Mouse (Mus musculus) midbrain, embryonic 10.5 days (tissue): ENCODE results near the gene Dnm2. TPM values are rescaled to one million over a fixed set of nuclear protein-coding genes. Genes with fewer than 3 reads are reported as not detected.
"Not testable (repeated sequence)": the region's sequence is repeated elsewhere in the genome, so short reads cannot be mapped to it uniquely, and the experiment has no call there.

Experiments
- DNase-seq: peaks from one replicate; pipeline ENCODE4 v3.0.0-alpha.2; 2017; ENCODE audit warnings: low spot score
- H3K27ac ChIP-seq: fragments of 300-500 bp; sonication (generic); replicated peaks from 2 replicates; pipeline ENCODE4 v1.5.1; 2016; ENCODE audit warnings: mild to moderate bottlenecking
- H3K27me3 ChIP-seq: fragments of 300-500 bp; sonication (generic); 2 replicates; pipeline ENCODE4 v1.6.1; 2016; ENCODE audit warnings: low read depth, mild to moderate bottlenecking; ENCODE audit not compliant: poor library complexity, severe bottlenecking
- H3K36me3 ChIP-seq: fragments of 300-500 bp; sonication (generic); 2 replicates; pipeline ENCODE4 v1.6.1; 2016; ENCODE audit warnings: mild to moderate bottlenecking, moderate library complexity
- H3K4me1 ChIP-seq: fragments of 300-500 bp; sonication (generic); 2 replicates; pipeline ENCODE4 v1.6.1; 2016
- H3K4me3 ChIP-seq: fragments of 300-500 bp; sonication (generic); 2 replicates; pipeline ENCODE4 v1.5.1; 2016; ENCODE audit warnings: mild to moderate bottlenecking, moderate library complexity
- H3K9me3 ChIP-seq: fragments of 300-500 bp; sonication (generic); replicated peaks from 2 replicates; pipeline ENCODE4 v1.6.1; 2016; ENCODE audit warnings: mild to moderate bottlenecking
- WGBS: fragments of 180-500 bp; shearing (Covaris S2); methylation state at CpG from one replicate; pipeline ENCODE4 v1.1.7; 2016; 5-methylcytosine and 5-hydroxymethylcytosine counted together
- polyA plus RNA-seq: library from polyadenylated mRNA; unstranded; fragments of >200 nt; fragmentation: Nextera tagmentation; extraction: Ambion mirVana; gene quantifications from 2 replicates; pipeline ENCODE4 v1.2.1, GENCODE M21; 2016

Gene Dnm2
- polyA plus RNA-seq, 1 experiment from 2014 or later = 70.4 TPM

DNA sequence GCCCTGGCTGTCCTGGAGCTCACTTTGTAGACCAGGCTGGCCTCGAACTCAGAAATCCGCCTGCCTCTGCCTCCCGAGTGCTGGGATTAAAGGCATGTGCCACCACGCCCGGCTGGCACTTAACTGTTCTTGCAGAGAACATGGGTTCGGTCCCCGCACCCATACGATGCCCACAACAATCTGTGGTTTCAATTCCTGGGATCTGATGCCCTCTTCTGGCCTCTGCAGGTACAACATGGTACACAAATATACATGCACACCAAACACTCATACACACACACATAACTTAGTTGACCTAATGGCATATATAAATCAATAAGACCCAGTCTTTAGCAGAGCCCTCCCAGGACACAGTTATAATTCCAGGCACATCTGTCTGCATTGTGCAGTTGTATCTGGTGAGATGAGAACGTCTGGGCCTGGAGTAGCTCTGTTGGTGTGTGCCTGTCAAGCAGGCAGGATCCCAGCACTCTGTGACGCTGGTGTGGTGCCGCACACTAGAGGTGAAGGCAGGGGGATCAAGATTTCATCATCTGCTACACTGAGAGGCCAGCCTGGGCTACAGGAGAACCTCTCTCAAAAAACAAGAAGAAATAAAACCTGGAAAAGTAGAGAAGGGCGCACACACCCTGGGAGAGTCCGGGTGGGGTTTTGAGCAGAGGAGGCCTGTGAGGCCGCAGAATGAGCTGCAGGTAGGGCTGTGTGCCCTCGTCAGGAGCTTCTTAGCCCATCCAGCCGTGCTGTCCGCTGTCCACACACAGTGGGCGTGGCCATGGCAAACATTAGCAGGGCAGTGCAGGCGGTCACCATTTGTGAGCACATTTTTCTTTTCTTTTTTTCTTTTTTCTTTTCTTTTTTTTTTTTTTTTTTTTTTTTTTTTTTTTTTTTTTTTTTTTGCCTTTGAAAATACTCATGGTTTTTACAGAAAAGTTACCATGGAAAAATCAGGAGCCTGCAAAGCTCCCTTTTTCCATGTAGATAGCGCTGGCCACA lies 44.6 kb downstream of the Dnm2 start:
- Histone ChIP-seq H3K4me1 (no peaks in the 10 kb centered on the region), H3K36me3 (peaks cover 81% of the 10 kb centered on the region), H3K27me3 (no peaks in the 10 kb centered on the region), H3K9me3 (no peaks in the 10 kb centered on the region), H3K27ac (no peak overlapping the region), H3K4me3 (no peak overlapping the region)
- peak; percentile 29 for DNase-seq
- WGBS = 90% methylated on average over 20 of the region's 20 CpGs

DNA sequence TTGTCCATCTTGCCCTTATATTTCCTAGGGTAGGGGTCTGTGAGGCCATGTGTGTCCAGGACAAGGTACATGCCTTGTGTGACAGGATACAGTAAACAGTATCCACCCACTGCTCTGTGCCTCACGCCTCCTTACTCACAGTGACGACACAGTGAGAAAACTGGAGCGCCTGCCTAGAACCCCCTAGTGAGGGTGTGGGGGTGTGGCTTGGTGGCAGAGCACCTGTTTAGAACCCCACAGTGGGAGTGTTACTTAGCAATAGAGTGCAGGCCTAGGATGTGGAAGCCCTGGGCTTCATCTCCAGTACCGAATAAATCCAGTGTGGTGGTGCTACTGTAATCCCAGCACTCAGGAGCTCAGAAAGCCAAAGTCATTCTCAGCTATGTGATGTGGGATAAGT lies 48.2 kb downstream of the Dnm2 start:
- H3K4me3 ChIP-seq = no peak overlapping the region
- H3K9me3 ChIP-seq = peaks cover 6% of the 10 kb centered on the region; the same call in 1 of the 2 replicates
- H3K36me3 ChIP-seq = peaks cover 90% of the 10 kb centered on the region
- 92% methylated on average over 4 of the region's 4 CpGs for WGBS
- no peak for DNase-seq
- no peak overlapping the region for H3K27ac ChIP-seq
- H3K4me1 ChIP-seq = no peaks in the 10 kb centered on the region
- no peaks in the 10 kb centered on the region for H3K27me3 ChIP-seq

GRCm38 (mm10) chr9:21477707-21478106 lies 53.0 kb downstream of the Dnm2 start:
- peaks cover 9% of the 10 kb centered on the region; the same call in 1 of the 2 replicates for H3K9me3 ChIP-seq
- no peak overlapping the region for H3K27ac ChIP-seq
- no peaks in the 10 kb centered on the region for H3K27me3 ChIP-seq
- H3K4me1 ChIP-seq = no peaks in the 10 kb centered on the region
- DNase-seq = no peak
- WGBS = 95% methylated on average over 6 of the region's 6 CpGs
- H3K4me3 ChIP-seq = no peak overlapping the region
- H3K36me3 ChIP-seq = peaks cover 98% of the 10 kb centered on the region

DNA sequence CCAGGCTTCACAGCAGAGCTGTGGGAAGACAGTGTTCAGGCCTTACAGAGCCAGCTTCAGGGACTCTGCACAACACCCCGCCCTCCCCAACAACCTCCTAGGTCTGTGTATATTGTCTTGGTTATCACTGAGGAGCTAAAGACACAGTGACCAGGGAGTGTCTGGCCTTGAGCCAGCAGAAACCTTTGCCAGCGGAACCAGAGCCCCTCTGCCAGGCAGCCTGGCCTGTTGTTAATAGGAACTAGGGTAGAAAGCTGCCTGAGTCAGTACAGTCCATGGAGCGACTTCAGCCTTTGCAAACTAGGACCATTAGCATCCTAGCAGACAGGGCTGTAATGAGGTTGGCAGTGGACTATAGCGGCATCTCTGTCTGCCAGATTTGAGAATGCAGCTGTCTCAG lies 59.4 kb downstream of the Dnm2 start:
- no peak for DNase-seq
- H3K36me3 ChIP-seq = peaks cover 91% of the 10 kb centered on the region
- H3K4me3 ChIP-seq = no peak overlapping the region
- H3K27ac ChIP-seq = no peak overlapping the region
- no peaks in the 10 kb centered on the region for H3K27me3 ChIP-seq
- H3K4me1 ChIP-seq = no peaks in the 10 kb centered on the region
- WGBS = 95% methylated on average over 4 of the region's 4 CpGs
- no peaks in the 10 kb centered on the region for H3K9me3 ChIP-seq

DNA sequence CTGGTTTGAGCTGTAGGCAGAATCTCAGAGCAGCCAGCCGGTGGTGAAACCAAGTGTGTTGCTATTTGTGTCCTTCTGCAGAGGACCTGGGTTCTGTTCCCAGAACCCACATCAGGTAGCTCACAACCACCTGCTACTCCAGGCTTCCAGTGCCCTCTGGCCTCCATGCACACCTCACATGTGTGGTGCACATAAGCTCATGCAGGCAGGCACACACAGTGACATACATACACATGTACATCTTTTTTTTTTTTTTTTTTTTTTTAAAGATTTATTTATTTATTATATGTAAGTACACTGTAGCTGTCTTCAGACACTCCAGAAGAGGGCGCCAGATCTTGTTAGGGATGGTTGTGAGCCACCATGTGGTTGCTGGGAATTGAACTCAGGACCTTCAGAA lies 63.5 kb downstream of the Dnm2 start:
- H3K36me3 ChIP-seq = peaks cover 75% of the 10 kb centered on the region

DNA sequence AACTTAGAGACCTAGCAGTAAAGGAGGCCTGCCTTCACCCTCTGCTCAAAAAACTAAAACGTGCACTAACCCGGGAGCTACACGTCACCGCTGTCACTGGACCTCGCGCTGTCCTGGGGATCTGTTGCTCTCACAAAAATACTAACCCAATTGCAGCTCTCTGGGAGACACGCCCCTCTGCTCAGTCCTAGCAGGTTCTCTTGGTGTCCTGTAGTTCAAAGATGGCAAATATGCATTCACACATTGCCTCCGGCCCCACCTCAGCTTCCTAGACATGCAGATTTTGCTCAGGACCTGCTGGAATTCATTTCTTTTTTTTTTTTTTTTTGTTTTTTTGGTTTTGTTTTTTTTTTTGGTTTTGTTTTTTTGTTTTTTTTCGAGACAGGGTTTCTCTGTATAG lies 66.0 kb downstream of the Dnm2 start:
- Histone ChIP-seq H3K36me3 (peaks cover 75% of the 10 kb centered on the region), H3K27ac (no peak overlapping the region), H3K4me3 (no peak overlapping the region), H3K9me3 (no peaks in the 10 kb centered on the region), H3K27me3 (no peaks in the 10 kb centered on the region), H3K4me1 (0 out of 2 replicates have a peak, but pooled peaks cover 4% of the 10 kb centered on the region)
- DNase-seq = no peak
- 94% methylated on average over 9 of the region's 9 CpGs for WGBS

More for the DNA sequence above, 63.5 kb downstream of the Dnm2 start:
- not testable (repeated sequence) for H3K4me3 ChIP-seq, H3K4me1 ChIP-seq, H3K9me3 ChIP-seq, DNase-seq, H3K27ac ChIP-seq, H3K27me3 ChIP-seq
- WGBS = 95% methylated on average over 1 of the region's 2 CpGs

DNA sequence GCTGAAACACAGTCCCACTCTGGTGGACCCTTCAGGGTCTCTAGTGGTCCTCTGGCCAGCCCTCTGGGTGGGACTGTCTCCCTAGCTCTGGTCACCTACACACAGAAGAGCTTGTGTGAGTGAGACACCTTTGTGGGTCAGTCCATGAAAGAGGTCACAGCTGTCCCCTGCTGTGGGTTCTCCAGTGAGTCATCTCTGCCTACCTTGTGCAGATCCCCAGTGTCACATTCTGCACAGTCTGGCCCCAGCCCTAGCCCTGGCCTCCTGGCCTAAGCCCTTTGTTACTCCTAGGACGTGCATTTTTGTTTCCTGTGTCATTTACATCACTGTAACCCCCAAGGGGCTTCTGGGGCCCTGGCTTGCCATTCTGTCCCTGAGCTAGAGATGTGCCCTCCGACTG lies 69.2 kb downstream of the Dnm2 start:
- H3K36me3 ChIP-seq = peaks cover 68% of the 10 kb centered on the region

GRCm38 (mm10) chr9:21494726-21495125 lies 70.0 kb downstream of the Dnm2 start:
- peaks cover 72% of the 10 kb centered on the region for H3K36me3 ChIP-seq
- H3K4me3 ChIP-seq = no peak overlapping the region
- 89% methylated on average over 9 of the region's 9 CpGs for WGBS
- 0 out of 2 replicates have a peak, but pooled peaks cover 4% of the 10 kb centered on the region for H3K4me1 ChIP-seq
- H3K27ac ChIP-seq = no peak overlapping the region
- no peaks in the 10 kb centered on the region for H3K9me3 ChIP-seq
- no peaks in the 10 kb centered on the region for H3K27me3 ChIP-seq
- no peak for DNase-seq

More for the DNA sequence above, 69.2 kb downstream of the Dnm2 start:
- no peaks in the 10 kb centered on the region for H3K9me3 ChIP-seq
- no peak overlapping the region for H3K4me3 ChIP-seq
- H3K27me3 ChIP-seq = no peaks in the 10 kb centered on the region
- DNase-seq = no peak
- 0 out of 2 replicates have a peak, but pooled peaks cover 4% of the 10 kb centered on the region for H3K4me1 ChIP-seq
- WGBS = 57% methylated on average over 2 of the region's 2 CpGs
- no peak overlapping the region for H3K27ac ChIP-seq

DNA sequence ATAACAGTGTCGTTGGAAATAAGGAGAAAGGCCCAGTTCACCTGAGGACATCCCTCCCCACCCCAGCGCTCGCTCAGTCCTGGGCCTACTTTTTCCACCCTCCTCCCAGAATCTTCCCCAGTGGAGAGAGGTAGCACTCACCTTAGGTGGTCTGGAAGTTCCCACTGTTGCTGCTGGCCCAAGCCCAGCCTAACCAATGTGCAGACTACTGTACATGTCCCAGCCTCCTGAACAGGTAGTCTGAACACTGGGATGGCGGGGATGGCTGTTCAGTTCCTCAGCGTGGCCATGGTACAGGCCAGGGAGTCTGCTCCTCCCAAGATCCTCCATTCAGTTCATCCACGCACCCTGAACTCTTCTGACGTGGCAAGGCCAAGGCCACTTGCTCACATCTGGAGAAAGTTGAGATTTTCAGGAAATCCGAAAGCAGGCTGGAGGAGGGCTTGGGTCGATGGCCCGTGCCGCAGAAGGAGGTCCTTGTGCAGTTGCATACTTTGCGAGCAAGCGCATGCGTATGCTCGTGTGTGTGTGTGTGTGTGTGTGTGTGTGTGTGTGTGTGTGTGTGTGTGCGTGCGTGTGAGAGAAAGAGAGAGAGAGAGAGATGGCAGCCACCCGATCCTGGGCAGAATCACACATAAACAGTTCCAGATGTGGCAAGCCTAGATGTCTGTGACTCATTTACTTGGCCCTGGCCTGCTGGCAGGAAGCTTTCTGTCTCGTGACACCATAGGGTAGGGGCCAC lies 71.8 kb downstream of the Dnm2 start:
- 0 out of 2 replicates have a peak, but pooled peaks cover 4% of the 10 kb centered on the region for H3K4me1 ChIP-seq
- H3K27ac ChIP-seq = peak overlapping the region; percentile 20; the same call in 1 of the 2 replicates
- WGBS = 82% methylated on average over 19 of the region's 19 CpGs
- peaks cover 66% of the 10 kb centered on the region for H3K36me3 ChIP-seq
- no peak overlapping the region for H3K4me3 ChIP-seq
- H3K27me3 ChIP-seq = no peaks in the 10 kb centered on the region
- DNase-seq = peak; percentile 39
- no peaks in the 10 kb centered on the region for H3K9me3 ChIP-seq

DNA sequence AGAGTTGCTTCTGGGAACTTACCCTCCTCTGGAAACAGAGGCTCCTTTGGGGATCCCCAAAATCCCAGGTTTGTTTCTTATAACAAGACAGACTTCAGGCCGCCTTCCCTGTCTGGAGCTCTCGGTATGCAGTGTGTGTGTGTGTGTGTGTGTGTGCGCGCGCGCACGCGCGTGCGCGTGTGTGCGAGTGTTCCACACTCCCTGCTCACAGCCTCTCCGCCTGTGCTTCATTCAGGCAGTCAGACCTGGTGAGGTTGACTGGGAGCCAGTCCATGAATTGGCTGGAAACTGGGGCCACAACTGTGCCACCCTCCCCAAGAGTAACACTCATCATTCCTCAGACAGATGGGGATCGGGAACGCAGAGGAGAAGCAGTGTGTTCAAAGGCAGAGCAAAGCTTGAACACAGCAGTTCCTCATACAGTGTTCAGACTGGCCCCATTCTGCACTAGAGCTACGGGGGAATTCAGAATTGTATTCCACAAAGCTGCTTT lies 72.4 kb downstream of the Dnm2 start:
- Histone ChIP-seq H3K4me3 (no peak overlapping the region), H3K36me3 (peaks cover 60% of the 10 kb centered on the region)
- 88% methylated on average over 16 of the region's 16 CpGs for WGBS

GRCm38 (mm10) chr9:21497664-21498063 lies 73.0 kb downstream of the Dnm2 start:
- no peak for DNase-seq
- Histone ChIP-seq H3K27me3 (no peaks in the 10 kb centered on the region), H3K27ac (peak overlapping the region; percentile 20; the same call in 1 of the 2 replicates), H3K9me3 (no peaks in the 10 kb centered on the region), H3K36me3 (peaks cover 58% of the 10 kb centered on the region), H3K4me3 (no peak overlapping the region), H3K4me1 (0 out of 2 replicates have a peak, but pooled peaks cover 4% of the 10 kb centered on the region)
- WGBS = 92% methylated on average over 2 of the region's 2 CpGs

More for the DNA sequence above, 72.4 kb downstream of the Dnm2 start:
- DNase-seq = no peak
- Histone ChIP-seq H3K4me1 (0 out of 2 replicates have a peak, but pooled peaks cover 4% of the 10 kb centered on the region), H3K27ac (peak overlapping the region; percentile 20; the same call in 1 of the 2 replicates), H3K9me3 (no peaks in the 10 kb centered on the region), H3K27me3 (no peaks in the 10 kb centered on the region)

DNA sequence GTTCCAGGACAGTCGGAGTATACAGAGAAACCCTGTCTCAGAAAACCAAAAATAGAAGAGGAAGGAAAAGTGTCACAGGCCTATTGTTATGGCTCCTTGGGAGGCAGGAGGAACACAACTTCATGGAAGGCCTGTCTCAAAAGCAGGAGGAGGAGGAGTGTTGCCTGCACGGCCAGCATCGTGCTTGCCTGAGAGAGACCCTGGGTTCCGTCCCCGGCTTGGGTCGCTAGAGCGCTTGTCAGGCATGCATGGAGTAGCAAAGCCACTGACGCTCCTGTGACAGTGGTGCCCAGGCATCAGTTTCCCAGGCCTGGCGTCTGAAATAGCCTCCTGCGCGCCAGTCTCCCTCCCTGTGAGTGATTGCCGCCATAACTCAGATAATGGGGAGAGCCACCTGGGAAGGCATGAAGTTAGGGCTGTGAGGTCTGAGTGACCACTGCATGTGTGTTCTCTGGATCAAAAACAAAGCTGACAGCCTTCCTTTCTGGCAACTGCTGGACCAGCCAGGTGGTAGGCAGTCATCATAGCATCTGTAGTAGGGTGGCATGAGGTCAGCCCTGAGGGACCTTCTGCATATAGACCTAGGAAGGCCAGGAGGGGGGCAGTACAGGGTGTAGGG lies 73.7 kb downstream of the Dnm2 start:
- no peaks in the 10 kb centered on the region for H3K27me3 ChIP-seq
- H3K36me3 ChIP-seq = peaks cover 62% of the 10 kb centered on the region
- H3K4me1 ChIP-seq = 0 out of 2 replicates have a peak, but pooled peaks cover 4% of the 10 kb centered on the region
- no peak for DNase-seq
- 89% methylated on average over 12 of the region's 12 CpGs for WGBS
- no peak overlapping the region for H3K27ac ChIP-seq
- no peaks in the 10 kb centered on the region for H3K9me3 ChIP-seq
- no peak overlapping the region for H3K4me3 ChIP-seq
